Mouse (Mus musculus) stomach, postnatal 0 days (tissue): ENCODE results near the gene Enpp4. TPM values are rescaled to one million over a fixed set of nuclear protein-coding genes. Genes with fewer than 3 reads are reported as not detected.

Experiments
- ATAC-seq: fragments of 200-750 bp; cut with Nextera tagmentation; 2 replicates; pipeline ENCODE4 v1.8.0; 2017; ENCODE audit not compliant: low FRiP score, low TSS enrichment
- DNase-seq: peaks from one replicate; pipeline ENCODE4 v3.0.0-alpha.2; 2016; ENCODE audit warnings: low spot score
- H3K27ac ChIP-seq: fragments of 300-500 bp; sonication (generic); replicated peaks from 2 replicates; pipeline ENCODE4 v1.5.1; 2014; ENCODE audit warnings: mild to moderate bottlenecking, control low read depth
- H3K27me3 ChIP-seq: fragments of 300-500 bp; sonication (generic); 2 replicates; pipeline ENCODE4 v1.6.1; 2014; ENCODE audit warnings: low read length; ENCODE audit not compliant: control insufficient read depth, insufficient read depth
- H3K36me3 ChIP-seq: fragments of 300-500 bp; sonication (generic); 2 replicates; pipeline ENCODE4 v1.6.1; 2014; ENCODE audit warnings: low read length, mixed read lengths; ENCODE audit not compliant: control insufficient read depth, insufficient read depth
- H3K4me1 ChIP-seq: fragments of 300-500 bp; sonication (generic); replicated peaks from 2 replicates; pipeline ENCODE4 v1.6.1; 2014; ENCODE audit warnings: antibody characterized with exemption; ENCODE audit not compliant: control insufficient read depth, insufficient read depth
- H3K4me2 ChIP-seq: fragments of 300-500 bp; sonication (generic); replicated peaks from 2 replicates; pipeline ENCODE4 v1.6.1; 2014; ENCODE audit warnings: low read depth, mild to moderate bottlenecking, control low read depth, moderate library complexity
- H3K4me3 ChIP-seq: fragments of 300-500 bp; sonication (generic); 2 replicates; pipeline ENCODE4 v1.5.1; 2014; ENCODE audit warnings: low read depth, low read length, control low read depth
- H3K9ac ChIP-seq: fragments of 300-500 bp; sonication (generic); 2 replicates; pipeline ENCODE4 v1.6.1; 2014; ENCODE audit warnings: mild to moderate bottlenecking, low read length, control low read depth, mixed read lengths
- H3K9me3 ChIP-seq: fragments of 300-500 bp; sonication (generic); 2 replicates; pipeline ENCODE4 v1.6.1; 2016; ENCODE audit warnings: low read length; ENCODE audit not compliant: control insufficient read depth
- CTCF ChIP-seq: IDR thresholded peaks from 2 replicates; pipeline ENCODE4 v1.5.1; 2016; ENCODE audit warnings: antibody characterized with exemption, low read depth, mild to moderate bottlenecking, moderate library complexity
- EP300 ChIP-seq: optimal IDR thresholded peaks from 2 replicates; pipeline ENCODE3; 2016; ENCODE audit warnings: antibody characterized with exemption
- WGBS: fragments of 180-500 bp; shearing (Covaris S2); extraction: QIAGEN DNeasy Blood & Tissue Kit; methylation state at CpG from one replicate; pipeline ENCODE4 v1.1.7; 2014; 5-methylcytosine and 5-hydroxymethylcytosine counted together
- polyA plus RNA-seq: library from polyadenylated mRNA; unstranded; fragments of >200 nt; fragmentation: Nextera tagmentation; extraction: Ambion mirVana; gene quantifications from 2 replicates; pipeline ENCODE4 v1.2.1, GENCODE M21; 2015

Gene Enpp4
- polyA plus RNA-seq, 1 experiment from 2014 or later, result 5.0 TPM

DNA sequence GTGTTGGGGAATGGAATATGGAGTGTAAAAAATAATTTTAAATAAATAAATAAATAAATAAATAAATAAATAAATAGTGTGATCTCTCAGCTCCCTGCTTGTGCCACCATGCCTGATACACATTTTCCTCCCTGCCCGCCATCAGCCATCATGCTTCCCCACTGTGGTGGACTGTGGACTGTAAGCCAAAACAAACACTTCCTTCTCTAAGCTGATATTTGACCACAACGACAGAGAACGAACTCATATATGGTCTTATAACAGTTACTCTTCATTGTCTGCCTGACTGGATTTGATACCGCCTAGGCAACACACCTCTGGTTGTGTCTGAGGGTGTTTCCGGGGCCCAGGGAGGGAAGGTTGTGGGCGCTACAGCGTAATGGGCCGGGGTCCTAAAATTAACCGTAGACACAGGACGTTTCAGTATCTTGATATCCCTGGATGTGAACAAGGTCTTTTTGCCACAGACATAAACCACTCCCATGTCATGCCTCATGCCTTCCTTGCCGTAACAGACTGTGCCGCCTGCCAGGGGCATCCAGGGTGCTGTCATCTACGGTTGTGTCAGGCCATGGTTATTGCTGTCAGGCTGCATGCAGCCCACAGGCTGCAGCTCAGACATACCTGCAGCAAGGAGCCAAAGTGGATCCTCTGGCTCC, 23.6 kb upstream of the Enpp4 start:
- WGBS, result 79% methylated on average over 13 of the region's 13 CpGs
- Histone ChIP-seq H3K36me3 (no peaks in the 10 kb centered on the region), H3K27me3 (no peaks in the 10 kb centered on the region), H3K27ac (no peak overlapping the region), H3K9ac (no peak overlapping the region), H3K4me1 (no peaks in the 10 kb centered on the region), H3K9me3 (no peaks in the 10 kb centered on the region), H3K4me2 (no peak overlapping the region), H3K4me3 (no peak overlapping the region)
- DNase-seq (no peak), ATAC-seq (no peak)
- TF ChIP-seq EP300, result no peak
- no peak for TF ChIP-seq CTCF

DNA sequence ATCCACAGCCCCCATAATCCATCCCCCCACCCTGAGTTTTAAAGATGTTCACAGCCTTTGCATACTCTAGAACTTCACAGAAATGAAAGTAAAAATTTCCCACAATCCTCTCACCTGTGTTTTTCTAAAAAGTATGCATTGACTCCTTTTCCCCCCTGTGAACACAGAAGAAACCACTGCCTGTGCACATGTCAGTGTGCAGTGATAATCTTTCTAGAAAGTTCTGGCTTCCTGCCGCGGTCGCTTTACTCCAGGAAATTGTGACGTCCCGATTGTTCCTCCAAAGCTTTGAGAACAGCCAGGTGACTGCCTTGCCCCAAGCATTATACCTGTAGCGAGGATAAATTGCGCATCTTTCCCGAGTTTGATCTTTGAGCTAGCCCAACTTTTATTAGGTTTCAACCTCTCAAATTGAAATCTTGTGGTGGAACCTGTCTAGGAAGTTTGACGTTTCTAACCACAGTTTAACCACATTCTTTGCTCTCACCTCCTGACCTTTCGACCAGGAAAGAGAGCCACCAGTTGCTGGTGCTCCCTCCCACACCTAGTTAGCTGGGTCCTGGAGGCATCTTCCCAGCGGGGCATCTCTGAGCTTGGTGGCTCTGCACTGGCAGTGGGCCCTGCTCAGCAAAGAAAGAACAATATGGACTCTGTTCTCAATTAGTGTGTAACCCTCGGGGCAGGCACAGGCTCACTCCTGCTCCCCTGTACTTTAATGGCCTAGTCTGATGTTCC, 15.9 kb upstream of the Enpp4 start:
- no peak overlapping the region for H3K27ac ChIP-seq
- ATAC-seq (no peak), DNase-seq (no peak)
- TF ChIP-seq CTCF (no peak), EP300 (no peak)
- H3K9ac ChIP-seq, result no peak overlapping the region
- no peak overlapping the region for H3K4me2 ChIP-seq
- H3K36me3 ChIP-seq, result no peaks in the 10 kb centered on the region
- no peak overlapping the region for H3K4me3 ChIP-seq
- no peaks in the 10 kb centered on the region for H3K27me3 ChIP-seq
- no peaks in the 10 kb centered on the region for H3K9me3 ChIP-seq
- 67% methylated on average over 12 of the region's 12 CpGs for WGBS
- H3K4me1 ChIP-seq, result no peaks in the 10 kb centered on the region

DNA sequence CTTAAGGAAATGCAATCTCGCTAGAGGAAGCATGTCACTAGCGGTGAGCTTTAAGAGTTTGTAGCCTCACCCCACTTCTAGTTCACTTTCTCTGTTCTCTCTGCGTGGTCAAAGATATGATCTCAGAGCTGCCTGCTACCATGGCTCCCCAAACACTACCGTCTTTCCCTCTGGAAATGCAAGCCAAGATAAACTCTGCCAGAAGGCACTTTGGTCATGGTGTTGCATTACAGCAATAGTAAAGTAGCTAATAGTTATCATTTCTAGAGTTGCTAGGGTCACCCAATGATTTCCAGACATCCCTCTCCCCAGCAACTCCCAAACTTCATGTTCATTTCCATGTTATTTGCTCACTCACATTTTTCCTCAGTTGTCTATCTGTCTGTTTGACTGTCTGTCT, 12.6 kb upstream of the Enpp4 start:
- no peak for DNase-seq
- no peak for TF ChIP-seq CTCF
- TF ChIP-seq EP300, result no peak
- H3K9me3 ChIP-seq, result no peaks in the 10 kb centered on the region
- H3K4me2 ChIP-seq, result no peak overlapping the region
- no peak overlapping the region for H3K9ac ChIP-seq
- WGBS, result 72% methylated on average over 4 of the region's 4 CpGs
- no peak overlapping the region for H3K4me3 ChIP-seq
- no peaks in the 10 kb centered on the region for H3K4me1 ChIP-seq
- no peak overlapping the region for H3K27ac ChIP-seq
- no peaks in the 10 kb centered on the region for H3K36me3 ChIP-seq
- no peak for ATAC-seq
- H3K27me3 ChIP-seq, result no peaks in the 10 kb centered on the region

DNA sequence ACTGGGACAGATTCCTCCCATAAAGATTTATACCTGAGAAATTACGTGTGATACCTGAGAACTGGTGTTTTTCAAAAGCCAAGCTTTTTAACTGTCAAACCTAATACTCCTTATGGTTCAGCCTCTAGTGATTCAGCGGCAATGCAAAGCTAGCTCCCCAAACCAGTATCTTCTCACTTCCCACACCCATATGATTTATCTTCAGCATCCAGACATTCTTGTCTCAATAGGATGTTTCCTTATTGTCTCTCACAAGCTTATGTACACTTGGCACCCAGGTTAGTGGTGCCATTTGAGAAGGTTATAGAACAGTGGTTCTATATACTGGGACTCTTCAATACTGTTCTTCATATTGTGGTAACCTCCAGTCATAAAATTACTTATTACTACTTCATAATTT, 12.1 kb upstream of the Enpp4 start:
- 59% methylated on average over 2 of the region's 2 CpGs for WGBS
- Histone ChIP-seq H3K9me3 (no peaks in the 10 kb centered on the region), H3K4me2 (no peak overlapping the region), H3K4me3 (no peak overlapping the region), H3K27me3 (no peaks in the 10 kb centered on the region), H3K9ac (no peak overlapping the region), H3K36me3 (no peaks in the 10 kb centered on the region), H3K27ac (no peak overlapping the region), H3K4me1 (no peaks in the 10 kb centered on the region)
- DNase-seq (no peak), ATAC-seq (no peak)
- TF ChIP-seq CTCF (no peak), EP300 (no peak)

DNA sequence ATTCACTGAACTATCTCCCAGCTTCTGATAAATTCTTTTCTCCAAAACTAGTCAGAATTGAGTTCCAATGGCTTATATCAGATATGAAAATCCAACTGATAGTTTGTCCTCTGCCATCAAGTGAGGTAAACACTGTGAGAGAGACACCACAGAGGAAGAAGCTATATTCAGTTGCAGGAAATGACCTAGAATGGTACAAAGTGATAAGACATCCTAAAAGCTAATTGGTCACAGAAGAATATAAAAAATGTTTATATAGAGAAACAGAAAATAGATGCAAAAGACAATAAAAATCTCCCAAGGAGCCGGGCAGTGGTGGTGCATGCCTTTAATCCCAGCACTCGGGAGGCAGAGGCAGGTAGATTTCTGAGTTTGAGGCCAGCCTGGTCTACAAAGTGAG, 11.0 kb upstream of the Enpp4 start:
- DNase-seq, result no peak
- TF ChIP-seq CTCF, result no peak
- TF ChIP-seq EP300, result no peak
- Histone ChIP-seq H3K4me2 (no peak overlapping the region), H3K36me3 (no peaks in the 10 kb centered on the region), H3K9me3 (no peaks in the 10 kb centered on the region), H3K27ac (no peak overlapping the region), H3K9ac (no peak overlapping the region), H3K4me3 (no peak overlapping the region), H3K4me1 (no peaks in the 10 kb centered on the region), H3K27me3 (no peaks in the 10 kb centered on the region)
- no peak for ATAC-seq
- 73% methylated on average over 2 of the region's 2 CpGs for WGBS

DNA sequence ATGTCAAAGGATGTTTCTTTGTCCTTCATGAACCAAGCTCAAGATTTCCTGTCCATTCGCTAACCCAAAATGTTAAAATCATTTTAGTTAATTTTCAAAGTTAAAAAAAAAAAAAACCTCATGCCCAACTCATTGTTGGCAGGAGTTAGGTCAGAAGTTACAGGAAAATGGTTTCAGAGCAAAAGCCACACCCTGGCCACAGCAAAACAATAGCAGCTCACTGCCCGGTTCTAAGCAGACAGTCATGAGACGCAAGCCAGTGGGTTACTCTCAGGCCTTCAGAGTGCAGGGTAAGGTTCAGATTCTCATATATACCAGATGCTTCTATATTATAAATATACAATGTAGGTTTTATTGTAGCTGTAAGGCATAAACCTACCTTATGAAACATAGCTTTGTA, 2.7 kb upstream of the Enpp4 start:
- no peak overlapping the region for H3K27ac ChIP-seq
- TF ChIP-seq CTCF (no peak), EP300 (no peak)
- no peak for ATAC-seq
- 0 out of 2 replicates have a peak, but pooled peaks cover 2% of the 10 kb centered on the region for H3K4me1 ChIP-seq
- no peak overlapping the region for H3K4me3 ChIP-seq
- H3K9ac ChIP-seq, result no peak overlapping the region
- H3K4me2 ChIP-seq, result no peak overlapping the region
- H3K27me3 ChIP-seq, result no peaks in the 10 kb centered on the region
- 67% methylated on average over 3 of the region's 3 CpGs for WGBS
- no peaks in the 10 kb centered on the region for H3K36me3 ChIP-seq
- no peak for DNase-seq
- H3K9me3 ChIP-seq, result no peaks in the 10 kb centered on the region
